Mouse (Mus musculus) hindbrain, postnatal 0 days (tissue): ENCODE measurements around the gene Galr2. TPM values are rescaled to one million over a fixed set of nuclear protein-coding genes. Genes with fewer than 3 reads are reported as not detected.

Experiments used
- ATAC-seq: fragments of 200-750 bp; cut with Nextera tagmentation; 2 replicates; pipeline ENCODE4 v1.8.0; 2017; ENCODE audit warnings: mild to moderate bottlenecking, moderate TSS enrichment, moderate library complexity
- DNase-seq: peaks from one replicate; pipeline ENCODE4 v3.0.0-alpha.2; 2015; ENCODE audit warnings: low spot score
- H3K27ac ChIP-seq: fragments of 300-500 bp; sonication (generic); 2 replicates; pipeline ENCODE4 v1.5.1; 2014; ENCODE audit warnings: mild to moderate bottlenecking
- H3K27me3 ChIP-seq: fragments of 300-500 bp; sonication (generic); 2 replicates; pipeline ENCODE4 v1.6.1; 2014; ENCODE audit warnings: low read length, mixed read lengths; ENCODE audit not compliant: insufficient read depth
- H3K36me3 ChIP-seq: fragments of 300-500 bp; sonication (generic); 2 replicates; pipeline ENCODE4 v1.6.1; 2014; ENCODE audit warnings: low read length, mixed read lengths; ENCODE audit not compliant: insufficient read depth
- H3K4me1 ChIP-seq: fragments of 300-500 bp; sonication (generic); 2 replicates; pipeline ENCODE4 v1.6.1; 2014; ENCODE audit warnings: antibody characterized with exemption, low read length, mixed read lengths; ENCODE audit not compliant: insufficient read depth
- H3K4me2 ChIP-seq: fragments of 300-500 bp; sonication (generic); 2 replicates; pipeline ENCODE4 v1.6.1; 2014; ENCODE audit warnings: low read depth, mild to moderate bottlenecking, low read length, moderate library complexity, mixed read lengths
- H3K4me3 ChIP-seq: fragments of 300-500 bp; sonication (generic); 2 replicates; pipeline ENCODE4 v1.5.1; 2014; ENCODE audit warnings: low read length
- H3K9ac ChIP-seq: fragments of 300-500 bp; sonication (generic); replicated peaks from 2 replicates; pipeline ENCODE4 v1.6.1; 2014; ENCODE audit warnings: mild to moderate bottlenecking, low read length, moderate library complexity, mixed read lengths
- H3K9me3 ChIP-seq: fragments of 300-500 bp; sonication (generic); 2 replicates; pipeline ENCODE4 v1.6.1; 2016; ENCODE audit warnings: low read length, mixed read lengths
- CTCF ChIP-seq: IDR thresholded peaks from 2 replicates; pipeline ENCODE4 v1.5.1; 2016; ENCODE audit warnings: antibody characterized with exemption, control low read depth, low read depth
- WGBS: fragments of 180-500 bp; shearing (Covaris S2); extraction: QIAGEN DNeasy Blood & Tissue Kit; methylation state at CpG from one replicate; pipeline ENCODE4 v1.1.7; 2014; 5-methylcytosine and 5-hydroxymethylcytosine counted together
- polyA plus RNA-seq: library from polyadenylated mRNA; unstranded; fragments of >200 nt; fragmentation: Nextera tagmentation; extraction: Ambion mirVana; gene quantifications from 2 replicates; pipeline ENCODE4 v1.2.1, GENCODE M21; 2015
- total RNA-seq: library from RNA; depleted of rRNA; stranded (reverse); fragments of >200 nt; gene quantifications from 2 replicates; pipeline ENCODE4 v1.2.3, GENCODE M21; 2014

Galr2 gene
- total and polyA plus RNA-seq, 2 experiments from 2014 or later = 0.44 TPM; not detected in 1

DNA sequence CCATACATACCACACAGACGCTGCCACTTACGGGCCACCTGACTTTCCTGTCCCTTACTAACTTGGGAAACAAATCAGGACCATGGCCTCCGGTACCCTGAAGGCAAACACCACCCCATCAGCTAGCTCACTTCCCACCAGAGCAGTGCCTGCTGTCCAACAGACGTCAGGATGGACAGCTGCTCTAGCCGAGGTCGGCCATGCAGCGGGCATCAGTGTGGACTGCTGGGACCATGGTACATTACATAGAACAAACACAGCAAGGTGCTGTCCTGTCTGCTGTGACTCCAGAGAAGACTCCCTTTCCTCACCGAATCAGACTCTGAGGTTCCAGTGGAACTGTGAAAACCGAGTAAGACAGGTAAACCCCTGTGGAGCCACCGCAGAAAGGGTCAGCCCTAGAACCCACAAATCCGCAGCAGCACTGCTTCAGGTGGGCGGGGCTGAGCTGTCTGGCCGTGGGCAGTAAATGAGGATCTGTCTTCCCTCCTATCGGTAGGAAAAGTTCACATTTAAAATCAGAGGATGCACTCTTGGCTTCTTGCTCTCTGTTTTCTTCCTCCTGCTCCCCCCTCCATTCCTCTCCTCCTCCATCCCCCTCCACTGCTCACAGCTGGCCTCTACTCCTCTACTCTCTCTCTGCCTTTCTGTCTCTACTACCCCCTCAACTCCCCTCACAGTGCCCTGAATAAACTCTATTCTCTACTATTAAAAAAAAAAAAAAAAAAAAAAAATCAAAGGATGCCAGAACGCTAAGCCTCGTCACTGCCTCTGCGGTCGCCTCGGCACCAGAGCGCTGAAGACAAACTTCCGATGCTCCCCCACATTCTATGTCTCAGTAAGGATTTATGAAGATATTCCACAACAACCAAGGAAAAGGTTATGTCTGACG, 25.4 kb upstream of the Galr2 start:
- Histone ChIP-seq H3K9me3 (no peaks in the 10 kb centered on the region), H3K4me2 (no peak overlapping the region), H3K4me1 (no peaks in the 10 kb centered on the region), H3K27me3 (no peaks in the 10 kb centered on the region), H3K36me3 (peaks cover 74% of the 10 kb centered on the region), H3K4me3 (no peak overlapping the region), H3K9ac (no peak overlapping the region), H3K27ac (no peak overlapping the region)
- ATAC-seq (no peak), DNase-seq (no peak)
- TF ChIP-seq CTCF = no peak
- WGBS = 87% methylated on average over 22 of the region's 22 CpGs

DNA sequence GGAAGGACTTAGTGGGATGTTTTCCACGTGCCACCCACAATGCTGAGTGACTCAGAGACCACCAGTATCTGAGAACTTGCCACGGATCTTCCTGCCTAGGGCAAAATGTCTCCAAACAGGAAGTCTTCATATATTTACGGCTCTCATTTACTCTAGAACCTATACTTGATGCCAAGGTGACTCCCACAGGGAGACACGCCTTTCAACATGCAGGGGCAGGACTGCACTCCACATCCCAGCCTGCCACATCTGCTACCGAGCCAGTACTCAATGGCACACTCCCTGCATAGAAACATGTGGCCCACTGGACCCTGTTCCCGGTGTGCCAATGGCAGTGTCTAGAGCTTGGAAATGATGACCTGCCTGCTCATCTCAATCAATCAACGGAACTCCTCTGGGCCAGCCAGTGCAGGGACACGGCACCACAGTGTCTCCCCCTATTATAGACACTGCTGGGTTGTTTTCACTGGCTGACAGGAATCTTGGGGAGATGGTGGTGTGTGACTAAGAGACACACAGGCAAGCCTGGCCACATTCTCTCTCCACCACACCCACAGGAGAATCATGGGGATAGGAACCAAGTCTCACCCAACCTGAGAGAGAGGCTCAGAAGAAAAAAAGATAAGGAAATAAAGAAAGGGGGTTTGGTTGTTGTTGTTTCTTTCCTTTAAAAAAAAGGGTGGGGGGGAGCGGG, 24.6 kb upstream of the Galr2 start:
- WGBS = 90% methylated on average over 9 of the region's 9 CpGs
- ATAC-seq = no peak
- Histone ChIP-seq H3K36me3 (peaks cover 72% of the 10 kb centered on the region), H3K9ac (no peak overlapping the region), H3K4me2 (no peak overlapping the region), H3K9me3 (no peaks in the 10 kb centered on the region), H3K4me1 (no peaks in the 10 kb centered on the region), H3K4me3 (no peak overlapping the region), H3K27ac (no peak overlapping the region), H3K27me3 (no peaks in the 10 kb centered on the region)
- DNase-seq = no peak
- no peak for TF ChIP-seq CTCF

DNA sequence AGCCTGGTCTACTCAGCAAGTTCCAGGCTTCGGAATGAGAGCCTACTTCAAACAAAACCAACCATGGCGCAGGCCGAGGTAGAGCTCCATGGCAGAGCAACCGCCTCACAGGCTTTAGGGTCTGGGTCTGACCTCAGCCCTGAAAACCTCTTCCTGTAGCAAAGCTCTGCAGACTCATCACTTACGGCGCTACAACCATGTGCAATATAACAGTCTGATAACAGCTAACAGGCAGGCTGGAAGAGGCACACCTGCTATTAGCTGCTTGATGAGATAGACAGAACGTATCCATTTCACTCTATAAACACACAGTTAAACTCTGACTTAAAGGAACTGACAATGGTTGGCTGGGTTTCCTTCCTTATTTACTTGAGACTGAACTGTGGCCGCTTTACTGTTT, 21.3 kb upstream of the Galr2 start:
- H3K4me3 ChIP-seq = no peak overlapping the region
- no peak for TF ChIP-seq CTCF
- H3K9ac ChIP-seq = no peak overlapping the region
- no peaks in the 10 kb centered on the region for H3K27me3 ChIP-seq
- ATAC-seq (no peak), DNase-seq (no peak)
- no peaks in the 10 kb centered on the region for H3K4me1 ChIP-seq
- H3K36me3 ChIP-seq = peaks cover 78% of the 10 kb centered on the region
- H3K9me3 ChIP-seq = no peaks in the 10 kb centered on the region
- WGBS = 92% methylated on average over 8 of the region's 8 CpGs
- H3K4me2 ChIP-seq = no peak overlapping the region
- no peak overlapping the region for H3K27ac ChIP-seq

DNA sequence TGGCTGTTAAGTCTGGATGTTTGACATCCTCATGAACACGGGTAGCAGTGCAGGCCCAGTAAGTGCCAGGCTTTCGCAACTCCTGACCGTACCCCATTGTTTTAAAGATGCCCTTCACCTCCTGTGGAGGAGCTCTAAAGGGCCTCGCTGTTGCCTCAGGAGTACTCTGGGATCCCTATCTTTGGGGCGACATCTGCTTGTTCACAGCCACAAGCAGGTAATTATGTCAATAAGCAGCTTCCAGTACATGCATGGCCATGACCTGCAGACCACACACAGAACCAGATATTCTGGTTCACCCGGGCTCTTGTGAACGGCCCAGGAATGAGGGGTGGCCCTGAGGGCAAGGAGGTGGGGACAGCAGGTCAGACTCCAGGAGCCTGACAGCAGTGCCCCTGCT, 20.5 kb upstream of the Galr2 start:
- Histone ChIP-seq H3K27ac (no peak overlapping the region), H3K9me3 (no peaks in the 10 kb centered on the region), H3K4me1 (no peaks in the 10 kb centered on the region), H3K36me3 (peaks cover 77% of the 10 kb centered on the region), H3K4me3 (no peak overlapping the region), H3K27me3 (no peaks in the 10 kb centered on the region), H3K9ac (no peak overlapping the region), H3K4me2 (no peak overlapping the region)
- 92% methylated on average over 7 of the region's 7 CpGs for WGBS
- no peak for TF ChIP-seq CTCF
- DNase-seq (no peak), ATAC-seq (no peak)

DNA sequence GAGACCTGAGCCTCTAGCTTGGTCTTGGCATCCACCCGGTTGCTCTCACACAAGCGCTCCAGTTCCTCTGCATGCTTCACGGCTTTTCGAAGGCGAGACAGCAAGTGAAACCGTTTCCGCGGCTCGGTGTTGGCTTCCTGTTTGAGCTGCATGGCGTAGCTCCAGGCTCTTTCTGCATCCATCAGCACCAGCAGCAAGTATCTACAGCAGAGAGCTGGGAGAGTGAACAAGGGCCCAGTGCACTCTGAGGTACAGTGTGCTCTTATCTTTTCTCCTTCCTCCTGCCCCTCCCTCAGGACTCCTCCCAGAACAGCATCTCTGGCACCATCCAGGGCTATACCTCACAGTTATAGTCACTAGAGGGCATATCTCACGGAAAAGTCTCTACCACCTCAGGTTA, 15.4 kb upstream of the Galr2 start:
- no peak for TF ChIP-seq CTCF
- Histone ChIP-seq H3K4me1 (no peaks in the 10 kb centered on the region), H3K36me3 (peaks cover 85% of the 10 kb centered on the region), H3K27ac (no peak overlapping the region), H3K27me3 (no peaks in the 10 kb centered on the region), H3K9me3 (no peaks in the 10 kb centered on the region), H3K9ac (no peak overlapping the region), H3K4me3 (no peak overlapping the region), H3K4me2 (no peak overlapping the region)
- DNase-seq (no peak), ATAC-seq (no peak)
- WGBS = 81% methylated on average over 11 of the region's 11 CpGs

DNA sequence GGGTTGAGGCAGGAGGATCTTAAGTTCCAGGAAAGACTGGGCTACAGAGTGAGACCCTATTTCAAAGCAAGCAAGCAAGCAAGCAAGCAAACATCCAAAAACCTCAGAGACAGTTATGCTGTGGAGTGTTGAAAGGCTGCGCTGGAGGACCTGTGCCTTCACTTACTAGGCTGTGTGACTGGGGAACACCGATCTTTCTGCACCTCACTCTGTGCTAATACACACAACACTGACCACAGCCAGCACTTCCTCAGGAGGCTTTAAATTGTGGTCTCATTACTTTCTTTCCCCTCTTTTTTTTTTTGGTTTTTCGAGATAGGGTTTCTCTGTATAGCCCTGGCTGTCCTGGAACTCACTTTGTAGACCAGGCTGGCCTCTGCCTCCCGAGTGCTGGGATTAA, 14.9 kb upstream of the Galr2 start:
- no peaks in the 10 kb centered on the region for H3K27me3 ChIP-seq
- H3K4me2 ChIP-seq = no peak overlapping the region
- H3K27ac ChIP-seq = no peak overlapping the region
- no peaks in the 10 kb centered on the region for H3K4me1 ChIP-seq
- no peak overlapping the region for H3K4me3 ChIP-seq
- H3K36me3 ChIP-seq = peaks cover 86% of the 10 kb centered on the region
- WGBS = 100% methylated on average over 4 of the region's 4 CpGs
- DNase-seq = no peak
- no peak for TF ChIP-seq CTCF
- no peak for ATAC-seq
- H3K9ac ChIP-seq = no peak overlapping the region
- H3K9me3 ChIP-seq = no peaks in the 10 kb centered on the region

DNA sequence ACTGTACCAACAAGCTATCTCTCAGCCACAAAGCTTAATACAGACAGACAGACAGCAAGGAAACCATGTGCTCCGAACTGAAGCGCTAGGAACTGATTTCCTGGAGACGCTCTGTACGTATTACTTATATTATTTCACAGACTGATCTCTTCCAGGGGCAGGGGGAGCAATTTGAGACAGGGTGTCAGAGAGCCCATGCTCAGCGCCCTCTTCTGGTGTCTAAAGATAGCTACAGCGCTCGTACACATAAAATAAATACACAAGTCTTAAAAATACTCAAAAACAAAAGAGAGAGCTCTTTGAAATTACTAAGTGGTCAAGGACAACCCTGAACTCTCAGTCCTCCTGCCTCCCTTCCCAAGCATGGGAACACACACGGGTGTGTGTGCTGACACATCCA, 13.1 kb upstream of the Galr2 start:
- TF ChIP-seq CTCF = peak; percentile 37; the same call in 1 of the 2 replicates
- H3K4me3 ChIP-seq = no peak overlapping the region
- no peaks in the 10 kb centered on the region for H3K27me3 ChIP-seq
- ATAC-seq (no peak), DNase-seq (peak; percentile 28)
- peaks cover 3% of the 10 kb centered on the region for H3K4me1 ChIP-seq
- no peak overlapping the region for H3K4me2 ChIP-seq
- no peak overlapping the region for H3K9ac ChIP-seq
- H3K36me3 ChIP-seq = peaks cover 73% of the 10 kb centered on the region
- H3K27ac ChIP-seq = no peak overlapping the region
- WGBS = 84% methylated on average over 8 of the region's 8 CpGs
- H3K9me3 ChIP-seq = no peaks in the 10 kb centered on the region
